Mouse (Mus musculus) intestine, embryonic 14.5 days (tissue): ENCODE results near the gene Elobl. TPM values are rescaled to one million over a fixed set of nuclear protein-coding genes. Genes with fewer than 3 reads are reported as not detected.

Experiments
- ATAC-seq: fragments of 200-750 bp; cut with Nextera tagmentation; replicated peaks from 2 replicates; pipeline ENCODE4 v1.8.0; 2017; ENCODE audit warnings: low read depth, moderate number of reproducible peaks, moderate TSS enrichment, moderate library complexity; ENCODE audit not compliant: low FRiP score, low TSS enrichment
- DNase-seq: peaks from one replicate; pipeline ENCODE4 v3.0.0-alpha.2; 2018; ENCODE audit warnings: low spot score
- H3K27ac ChIP-seq: fragments of 300-500 bp; sonication (generic); 2 replicates; pipeline ENCODE4 v1.5.1; 2014; ENCODE audit warnings: low read depth, mild to moderate bottlenecking, control low read depth
- H3K27me3 ChIP-seq: fragments of 300-500 bp; sonication (generic); replicated peaks from 2 replicates; pipeline ENCODE4 v1.6.1; 2014; ENCODE audit warnings: low read length, control low read depth; ENCODE audit not compliant: control insufficient read depth, insufficient read depth
- H3K36me3 ChIP-seq: fragments of 300-500 bp; sonication (generic); 2 replicates; pipeline ENCODE4 v1.6.1; 2014; ENCODE audit warnings: low read length, control low read depth; ENCODE audit not compliant: control insufficient read depth, insufficient read depth
- H3K4me1 ChIP-seq: fragments of 300-500 bp; sonication (generic); replicated peaks from 2 replicates; pipeline ENCODE4 v1.6.1; 2014; ENCODE audit warnings: low read length, control low read depth, mixed read lengths; ENCODE audit not compliant: control insufficient read depth, insufficient read depth
- H3K4me2 ChIP-seq: fragments of 300-500 bp; sonication (generic); 2 replicates; pipeline ENCODE4 v1.6.1; 2014; ENCODE audit warnings: low read length
- H3K4me3 ChIP-seq: fragments of 300-500 bp; sonication (generic); 2 replicates; pipeline ENCODE4 v1.5.1; 2014; ENCODE audit warnings: low read depth, low read length, control low read depth, mixed read lengths
- H3K9ac ChIP-seq: fragments of 300-500 bp; sonication (generic); 2 replicates; pipeline ENCODE4 v1.6.1; 2014; ENCODE audit warnings: mild to moderate bottlenecking, low read length
- H3K9me3 ChIP-seq: fragments of 300-500 bp; sonication (generic); 2 replicates; pipeline ENCODE4 v1.6.1; 2016; ENCODE audit warnings: low read length, control low read depth; ENCODE audit not compliant: control insufficient read depth
- WGBS: fragments of 180-500 bp; shearing (Covaris S2); extraction: QIAGEN DNeasy Blood & Tissue Kit; methylation state at CpG from one replicate; pipeline ENCODE4 v1.1.7; 2014; 5-methylcytosine and 5-hydroxymethylcytosine counted together
- polyA plus RNA-seq: library from polyadenylated mRNA; unstranded; fragments of >200 nt; fragmentation: Nextera tagmentation; extraction: Ambion mirVana; gene quantifications from 2 replicates; pipeline ENCODE4 v1.2.1, GENCODE M21; 2014

Elobl gene
- polyA plus RNA-seq, 1 experiment from 2014 or later, result not detected

DNA sequence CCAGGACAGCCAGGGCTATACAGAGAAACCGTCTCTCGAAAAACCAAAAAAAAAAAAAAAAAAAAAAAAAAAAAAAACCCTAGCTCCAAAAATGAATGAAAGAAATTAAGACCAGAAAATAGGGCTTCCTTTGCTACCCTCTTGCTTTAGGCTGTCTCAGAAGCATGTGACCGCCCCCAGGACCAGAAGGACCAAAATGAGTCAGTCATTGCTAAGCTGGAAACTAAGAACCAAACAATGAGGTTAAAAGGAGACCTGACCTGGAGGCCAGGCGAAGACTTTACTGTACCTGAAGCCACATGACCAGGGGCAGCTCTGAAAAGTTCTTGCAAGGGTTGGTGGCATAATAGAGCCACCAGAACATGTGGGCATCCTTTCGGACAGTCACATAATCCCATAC, 14.6 kb downstream of the Elobl start:
- Histone ChIP-seq H3K27me3 (no peaks in the 10 kb centered on the region), H3K4me3 (no peak overlapping the region), H3K9me3 (no peaks in the 10 kb centered on the region), H3K4me2 (no peak overlapping the region), H3K36me3 (0 out of 2 replicates have a peak, but pooled peaks cover 5% of the 10 kb centered on the region), H3K9ac (no peak overlapping the region), H3K27ac (no peak overlapping the region), H3K4me1 (peaks cover 10% of the 10 kb centered on the region; the same call in 1 of the 2 replicates)
- no peak for ATAC-seq
- WGBS, result 90% methylated on average over 5 of the region's 5 CpGs
- no peak for DNase-seq

DNA sequence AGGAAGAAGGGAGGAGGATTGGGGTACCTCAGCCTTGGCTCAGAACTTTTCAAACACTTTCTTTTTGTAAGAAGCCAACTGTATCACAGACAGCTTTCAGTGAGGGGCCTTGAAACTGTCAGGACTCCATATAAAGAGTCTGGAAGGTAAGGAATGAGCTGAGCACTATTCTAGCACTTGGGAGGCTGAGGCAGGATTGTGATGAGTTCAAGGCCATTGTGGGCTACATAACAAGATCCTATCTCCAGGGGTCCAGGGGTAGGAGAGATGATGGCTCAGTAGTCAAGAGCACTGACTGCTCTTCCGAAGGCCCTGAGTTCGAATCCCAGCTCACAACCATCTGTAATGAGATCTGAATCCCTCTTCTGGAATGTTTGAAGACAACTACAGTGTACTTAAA, 15.2 kb downstream of the Elobl start:
- WGBS, result 93% methylated on average over 2 of the region's 2 CpGs
- H3K27me3 ChIP-seq, result no peaks in the 10 kb centered on the region
- no peaks in the 10 kb centered on the region for H3K9me3 ChIP-seq
- no peak overlapping the region for H3K4me3 ChIP-seq
- no peak overlapping the region for H3K9ac ChIP-seq
- H3K4me1 ChIP-seq, result peaks cover 10% of the 10 kb centered on the region; the same call in 1 of the 2 replicates
- H3K27ac ChIP-seq, result no peak overlapping the region
- no peak for DNase-seq
- H3K4me2 ChIP-seq, result no peak overlapping the region
- no peak for ATAC-seq
- 0 out of 2 replicates have a peak, but pooled peaks cover 9% of the 10 kb centered on the region for H3K36me3 ChIP-seq

DNA sequence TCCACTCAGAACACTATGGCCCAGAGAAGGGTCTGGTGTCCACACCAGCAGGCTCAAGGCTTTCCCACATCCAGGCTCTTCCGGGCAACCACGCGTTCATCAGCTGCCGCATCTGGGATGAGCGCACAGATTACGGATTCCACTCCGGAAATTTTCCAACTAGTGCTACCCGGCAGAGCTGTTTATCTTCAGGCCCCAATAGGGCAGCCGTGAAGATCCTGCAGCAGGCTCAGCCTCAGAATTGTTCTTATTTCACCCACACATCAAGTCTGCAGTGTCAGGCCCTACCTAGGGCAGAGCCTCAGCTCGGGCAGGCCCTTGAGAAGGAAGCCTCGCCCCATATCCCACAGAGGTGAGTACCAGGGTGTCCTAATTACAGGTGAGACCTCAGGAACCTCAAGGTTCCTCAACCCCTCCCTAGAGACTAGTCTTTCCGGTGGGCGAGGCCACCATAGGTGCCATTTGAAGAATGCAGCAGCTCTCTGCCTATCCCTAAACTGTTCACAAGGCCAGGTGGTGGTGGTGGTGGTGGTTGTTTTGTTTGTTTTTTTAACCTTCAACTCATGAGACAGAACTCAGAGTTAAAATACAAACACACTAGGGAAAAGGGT, 16.0 kb downstream of the Elobl start:
- Histone ChIP-seq H3K4me1 (peaks cover 10% of the 10 kb centered on the region; the same call in 1 of the 2 replicates), H3K4me2 (no peak overlapping the region), H3K36me3 (peaks cover 13% of the 10 kb centered on the region; the same call in 1 of the 2 replicates), H3K4me3 (no peak overlapping the region), H3K27ac (no peak overlapping the region), H3K9ac (no peak overlapping the region), H3K27me3 (no peaks in the 10 kb centered on the region), H3K9me3 (no peaks in the 10 kb centered on the region)
- ATAC-seq, result no peak
- 72% methylated on average over 13 of the region's 13 CpGs for WGBS
- DNase-seq, result no peak

DNA sequence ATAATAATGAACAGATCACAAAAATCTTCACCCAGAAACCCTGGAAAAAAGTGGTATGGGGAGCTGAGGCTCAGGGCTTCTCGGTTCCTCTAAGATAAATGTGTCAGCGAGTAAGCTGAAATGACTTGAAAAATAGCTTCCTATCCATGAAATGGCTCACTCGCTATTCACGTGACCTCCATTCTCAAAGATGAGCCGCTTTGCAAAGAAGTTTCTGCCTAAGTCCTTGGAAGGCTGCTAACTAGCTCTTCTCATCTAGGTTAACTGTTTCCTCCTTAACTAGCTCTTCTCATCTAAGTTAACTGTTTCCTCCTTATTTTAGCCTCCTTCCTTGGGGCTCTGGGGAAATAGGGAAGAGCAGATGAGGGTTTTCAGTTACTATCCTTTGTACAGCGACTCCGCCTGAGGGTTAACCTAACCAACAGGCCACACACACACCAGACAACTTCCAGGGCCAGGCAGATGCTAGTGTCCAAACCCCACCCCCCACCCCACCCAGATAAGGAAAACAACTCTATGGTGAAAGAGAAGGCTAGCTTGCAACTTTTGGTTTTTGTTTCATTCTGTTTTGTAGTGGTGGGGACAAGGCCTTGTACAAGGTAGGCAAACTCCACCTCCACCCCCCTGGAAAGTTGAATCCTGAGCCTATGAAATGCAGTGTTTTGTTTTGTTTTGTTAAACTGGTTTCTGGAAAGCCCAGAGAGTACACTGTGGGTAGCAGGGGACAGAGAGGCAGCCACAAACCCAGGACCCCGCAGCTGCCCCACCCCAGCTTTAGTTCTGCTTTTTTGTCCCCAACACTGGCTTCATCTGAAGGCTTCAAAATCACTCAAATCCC, 16.7 kb downstream of the Elobl start:
- H3K36me3 ChIP-seq, result peaks cover 19% of the 10 kb centered on the region; the same call in 1 of the 2 replicates
- no peak overlapping the region for H3K4me2 ChIP-seq
- DNase-seq (no peak), ATAC-seq (no peak)
- no peaks in the 10 kb centered on the region for H3K9me3 ChIP-seq
- no peak overlapping the region for H3K27ac ChIP-seq
- WGBS, result 81% methylated on average over 8 of the region's 8 CpGs
- H3K4me3 ChIP-seq, result no peak overlapping the region
- H3K27me3 ChIP-seq, result no peaks in the 10 kb centered on the region
- H3K4me1 ChIP-seq, result 0 out of 2 replicates have a peak, but pooled peaks cover 7% of the 10 kb centered on the region
- H3K9ac ChIP-seq, result no peak overlapping the region

DNA sequence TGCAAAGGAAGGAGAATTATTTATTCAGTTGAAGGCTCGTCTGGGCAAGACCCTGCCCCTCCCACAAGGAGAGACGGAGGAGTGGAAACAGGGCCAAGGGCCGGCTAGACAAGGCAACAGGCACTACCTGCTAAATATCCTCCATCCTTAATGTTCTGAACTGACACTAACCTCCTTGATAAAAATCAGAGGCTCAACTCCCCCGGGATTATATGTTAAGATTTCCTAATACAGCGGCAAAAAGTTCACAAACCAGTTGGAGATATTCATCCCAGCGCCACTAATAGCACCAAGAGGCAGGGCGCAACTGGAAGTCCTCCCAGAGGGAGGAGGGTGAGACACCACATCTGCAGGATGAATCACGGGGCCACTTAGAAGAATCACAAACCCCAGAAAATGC, 17.8 kb downstream of the Elobl start:
- no peak overlapping the region for H3K27ac ChIP-seq
- no peaks in the 10 kb centered on the region for H3K4me1 ChIP-seq
- DNase-seq, result no peak
- H3K9me3 ChIP-seq, result no peaks in the 10 kb centered on the region
- no peak overlapping the region for H3K9ac ChIP-seq
- H3K36me3 ChIP-seq, result peaks cover 30% of the 10 kb centered on the region
- H3K27me3 ChIP-seq, result no peaks in the 10 kb centered on the region
- no peak for ATAC-seq
- no peak overlapping the region for H3K4me2 ChIP-seq
- 64% methylated on average over 8 of the region's 8 CpGs for WGBS
- no peak overlapping the region for H3K4me3 ChIP-seq

DNA sequence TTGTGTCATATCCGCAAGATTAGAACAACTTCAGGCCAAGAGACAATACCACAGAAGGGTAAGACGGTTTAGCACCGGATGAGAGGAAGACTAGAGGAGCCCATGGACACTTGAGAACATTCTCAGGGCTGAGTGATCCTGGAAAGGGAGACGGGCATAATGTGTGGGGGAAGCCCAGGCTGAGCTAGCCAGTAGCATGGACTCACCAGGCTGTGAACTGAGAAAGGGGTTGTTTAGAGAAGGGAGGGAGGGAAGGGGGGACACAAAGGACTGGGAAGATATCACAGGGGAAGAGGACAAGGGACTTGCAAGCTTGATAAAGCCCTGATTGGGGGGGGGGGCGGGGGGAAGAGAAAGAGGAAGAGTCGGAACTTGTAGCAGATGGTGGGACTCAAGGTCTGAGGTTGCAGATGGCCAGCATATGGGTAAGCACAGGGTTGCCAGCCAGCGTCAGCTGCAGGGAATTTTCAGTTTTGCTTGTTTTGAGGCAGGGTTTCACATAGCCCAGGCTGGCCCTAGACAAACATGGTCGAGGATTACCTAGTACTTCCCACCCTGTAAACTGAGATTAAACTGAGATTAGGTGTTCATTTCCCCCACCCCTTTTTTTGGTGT, 20.7 kb downstream of the Elobl start:
- H3K4me1 ChIP-seq, result no peaks in the 10 kb centered on the region
- no peak overlapping the region for H3K27ac ChIP-seq
- no peaks in the 10 kb centered on the region for H3K9me3 ChIP-seq
- no peak overlapping the region for H3K4me3 ChIP-seq
- WGBS, result 81% methylated on average over 7 of the region's 8 CpGs
- ATAC-seq (no peak), DNase-seq (no peak)
- H3K36me3 ChIP-seq, result peaks cover 40% of the 10 kb centered on the region
- no peak overlapping the region for H3K4me2 ChIP-seq
- no peaks in the 10 kb centered on the region for H3K27me3 ChIP-seq
- no peak overlapping the region for H3K9ac ChIP-seq

DNA sequence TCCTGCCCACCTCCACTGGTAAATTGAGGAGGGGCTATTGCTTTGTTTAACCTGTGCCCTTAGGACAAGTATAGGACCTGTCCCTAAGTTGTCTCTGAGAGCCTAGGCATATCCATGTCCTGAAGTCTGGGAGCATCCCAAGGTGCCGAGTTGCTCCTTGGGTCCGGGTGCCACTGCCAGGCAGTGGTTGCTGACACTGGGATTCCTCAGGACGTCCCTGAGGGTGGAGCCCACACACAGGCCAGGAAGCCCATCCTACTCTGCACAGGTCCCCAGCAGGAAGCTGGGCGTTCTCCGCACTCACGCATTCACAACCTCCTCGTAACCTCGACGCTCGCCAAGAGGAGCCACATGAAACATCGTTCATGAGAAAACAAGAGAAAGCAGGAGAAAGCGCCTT, 25.2 kb downstream of the Elobl start:
- Histone ChIP-seq H3K4me1 (no peaks in the 10 kb centered on the region), H3K27ac (no peak overlapping the region), H3K4me2 (no peak overlapping the region), H3K4me3 (no peak overlapping the region), H3K9me3 (no peaks in the 10 kb centered on the region), H3K27me3 (no peaks in the 10 kb centered on the region), H3K9ac (no peak overlapping the region), H3K36me3 (peaks cover 36% of the 10 kb centered on the region)
- WGBS, result 84% methylated on average over 12 of the region's 12 CpGs
- no peak for DNase-seq
- no peak for ATAC-seq

DNA sequence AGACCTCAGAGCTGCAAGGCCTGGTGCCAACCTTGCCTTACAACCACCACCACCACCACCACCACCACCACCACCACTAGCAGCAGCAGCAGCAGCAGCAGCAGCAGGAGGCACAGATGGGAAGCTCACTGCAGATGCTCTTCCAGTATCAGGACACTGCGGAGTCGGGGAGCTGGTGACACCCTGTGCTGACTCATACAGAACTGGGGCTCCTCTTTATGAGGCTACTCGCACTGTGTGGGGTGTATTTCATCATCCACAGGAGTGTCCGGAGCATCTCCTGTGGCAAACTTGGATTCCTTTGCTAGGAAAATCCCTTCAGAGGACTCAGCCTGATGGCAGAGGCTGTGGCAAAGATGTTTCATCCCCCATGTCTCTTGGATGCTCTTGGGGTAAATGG, 27.1 kb downstream of the Elobl start:
- no peaks in the 10 kb centered on the region for H3K27me3 ChIP-seq
- ATAC-seq, result no peak
- no peak overlapping the region for H3K4me2 ChIP-seq
- no peak overlapping the region for H3K27ac ChIP-seq
- H3K9me3 ChIP-seq, result no peaks in the 10 kb centered on the region
- DNase-seq, result no peak
- H3K4me1 ChIP-seq, result no peaks in the 10 kb centered on the region
- WGBS, result 95% methylated on average over 4 of the region's 4 CpGs
- H3K36me3 ChIP-seq, result peaks cover 32% of the 10 kb centered on the region
- H3K4me3 ChIP-seq, result no peak overlapping the region
- no peak overlapping the region for H3K9ac ChIP-seq
